Mouse (Mus musculus): ENCODE measurements around the gene Ttll7. TPM values are rescaled to one million over a fixed set of nuclear protein-coding genes. Genes with fewer than 3 reads are reported as not detected.

Ttll7 gene
- total and polyA plus RNA-seq, 3 experiments = not detected

GRCm38 (mm10) chr3:147016506-147016905, 164.3 kb downstream of the Ttll7 start:
- TF ChIP-seq USF2 (IDR thresholded peaks at IDR 0.05; ENCODE audit: borderline replicate concordance in 1 of 2, insufficient read depth in 1 of 2, low read depth in 1 of 2, low read length in 2 of 2) (no peak), ELF1 (IDR thresholded peaks at IDR 0.05; ENCODE audit: low read depth, low read length) (no peak)
- H3K9me3 ChIP-seq (replicated peaks; ENCODE audit: insufficient read depth, low read length) = no peaks in the 10 kb centered on the region
- H3K27ac ChIP-seq (ENCODE audit: control insufficient read depth, low read depth, low read length) = no peak overlapping the region
- H3K4me3 ChIP-seq (ENCODE audit: control insufficient read depth in 1 of 2, insufficient read depth in 1 of 2, low read depth in 2 of 2, low read length in 2 of 2) = no peak overlapping the region
- no peak for DNase-seq (ENCODE audit: low read depth, low spot score)
- H3K27me3 ChIP-seq (ENCODE audit: control insufficient read depth in 1 of 2, insufficient read depth in 2 of 2, low read length in 2 of 2) = no peaks in the 10 kb centered on the region
- H3K79me2 ChIP-seq (ENCODE audit: control insufficient read depth, insufficient read depth, low read length, poor library complexity) = no peaks in the 10 kb centered on the region
- no peaks in the 10 kb centered on the region for H3K36me3 ChIP-seq (ENCODE audit: control insufficient read depth in 1 of 2, insufficient read depth in 2 of 2, low read length in 2 of 2)
- H3K9ac ChIP-seq (ENCODE audit: control insufficient read depth, low read depth, low read length, poor library complexity, severe bottlenecking) = no peak overlapping the region
- H3K4me1 ChIP-seq (ENCODE audit: control insufficient read depth in 1 of 2, insufficient read depth in 2 of 2, low read length in 2 of 2) = no peaks in the 10 kb centered on the region

GRCm38 (mm10) chr3:147019506-147019905, 167.3 kb downstream of the Ttll7 start:
- Histone ChIP-seq H3K36me3 (ENCODE audit: control insufficient read depth in 1 of 2, insufficient read depth in 2 of 2, low read length in 2 of 2) (no peaks in the 10 kb centered on the region), H3K9ac (ENCODE audit: control insufficient read depth, low read depth, low read length, poor library complexity, severe bottlenecking) (no peak overlapping the region), H3K27me3 (ENCODE audit: control insufficient read depth in 1 of 2, insufficient read depth in 2 of 2, low read length in 2 of 2) (no peaks in the 10 kb centered on the region), H3K4me1 (ENCODE audit: control insufficient read depth in 1 of 2, insufficient read depth in 2 of 2, low read length in 2 of 2) (no peaks in the 10 kb centered on the region), H3K27ac (ENCODE audit: control insufficient read depth, low read depth, low read length) (no peak overlapping the region), H3K4me3 (ENCODE audit: control insufficient read depth in 1 of 2, insufficient read depth in 1 of 2, low read depth in 2 of 2, low read length in 2 of 2) (no peak overlapping the region), H3K79me2 (ENCODE audit: control insufficient read depth, insufficient read depth, low read length, poor library complexity) (no peaks in the 10 kb centered on the region), H3K9me3 (replicated peaks; ENCODE audit: insufficient read depth, low read length) (no peaks in the 10 kb centered on the region)
- no peak for DNase-seq (ENCODE audit: low read depth, low spot score)
- TF ChIP-seq E2F4 (IDR thresholded peaks at IDR 0.05; ENCODE audit: borderline replicate concordance, low read depth, low read length) (no peak), USF2 (IDR thresholded peaks at IDR 0.05; ENCODE audit: borderline replicate concordance in 1 of 2, insufficient read depth in 1 of 2, low read depth in 1 of 2, low read length in 2 of 2) (no peak), SMC3 (IDR thresholded peaks at IDR 0.05; ENCODE audit: low read depth, low read length) (no peak), RCOR1 (IDR thresholded peaks at IDR 0.05; ENCODE audit: low read depth, low read length) (no peak), EP300 (IDR thresholded peaks at IDR 0.05; ENCODE audit: low read depth in 1 of 2, low read length in 2 of 2) (no peak), POLR2AphosphoS5 (IDR thresholded peaks at IDR 0.05; ENCODE audit: borderline replicate concordance, low read depth, low read length) (no peak), MAFK (IDR thresholded peaks at IDR 0.05; ENCODE audit: borderline replicate concordance, low read depth, low read length) (no peak)

- H3K27me3 ChIP-seq (ENCODE audit: control insufficient read depth in 1 of 2, insufficient read depth in 2 of 2, low read length in 2 of 2) = no peaks in the 10 kb centered on the region
- H3K4me1 ChIP-seq (ENCODE audit: control insufficient read depth in 1 of 2, insufficient read depth in 2 of 2, low read length in 2 of 2) = no peaks in the 10 kb centered on the region
- no peak overlapping the region for H3K4me3 ChIP-seq (ENCODE audit: control insufficient read depth in 1 of 2, insufficient read depth in 1 of 2, low read depth in 2 of 2, low read length in 2 of 2)
- no peaks in the 10 kb centered on the region for H3K9me3 ChIP-seq (replicated peaks; ENCODE audit: insufficient read depth, low read length)
- H3K27ac ChIP-seq (ENCODE audit: control insufficient read depth, low read depth, low read length) = no peak overlapping the region
- H3K79me2 ChIP-seq (ENCODE audit: control insufficient read depth, insufficient read depth, low read length, poor library complexity) = no peaks in the 10 kb centered on the region
- TF ChIP-seq TAL1 (IDR thresholded peaks at IDR 0.05; ENCODE audit: low read length) (no peak), MEF2A (IDR thresholded peaks at IDR 0.05; ENCODE audit: extremely low read depth, insufficient replicate concordance, low read depth, low read length, poor library complexity, severe bottlenecking) (no peak), CHD1 (IDR thresholded peaks at IDR 0.05; ENCODE audit: low read depth, low read length) (no peak), TCF12 (IDR thresholded peaks at IDR 0.05; ENCODE audit: low read depth, low read length) (no peak), E2F4 (IDR thresholded peaks at IDR 0.05; ENCODE audit: borderline replicate concordance, low read depth, low read length) (no peak), EP300 (IDR thresholded peaks at IDR 0.05; ENCODE audit: low read depth in 1 of 2, low read length in 2 of 2) (no peak), USF2 (IDR thresholded peaks at IDR 0.05; ENCODE audit: borderline replicate concordance in 1 of 2, insufficient read depth in 1 of 2, low read depth in 1 of 2, low read length in 2 of 2) (no peak), ELF1 (IDR thresholded peaks at IDR 0.05; ENCODE audit: low read depth, low read length) (no peak), MYC (IDR thresholded peaks at IDR 0.05; ENCODE audit: low read depth, low read length) (no peak), SIN3A (IDR thresholded peaks at IDR 0.05; ENCODE audit: low read length) (no peak), POLR2AphosphoS5 (IDR thresholded peaks at IDR 0.05; ENCODE audit: borderline replicate concordance, low read depth, low read length) (no peak), MXI1 (IDR thresholded peaks at IDR 0.05; ENCODE audit: low read depth, low read length) (no peak), ETS1 (IDR thresholded peaks at IDR 0.05; ENCODE audit: low read depth, low read length) (no peak), ZNF384 (IDR thresholded peaks at IDR 0.05; ENCODE audit: low read depth, low read length) (no peak), CTCF (IDR thresholded peaks at IDR 0.05 in 2 of 3, conservative IDR thresholded peaks at IDR 0.05 in 1 of 3; ENCODE audit: control insufficient read depth in 1 of 3, insufficient read depth in 1 of 3, low read depth in 2 of 3, low read length in 3 of 3, poor library complexity in 1 of 3, severe bottlenecking in 1 of 3) (no peak), MAX (IDR thresholded peaks at IDR 0.05; ENCODE audit: low read length) (no peak), RCOR1 (IDR thresholded peaks at IDR 0.05; ENCODE audit: low read depth, low read length) (no peak), ZC3H11A (IDR thresholded peaks at IDR 0.05; ENCODE audit: low read depth, low read length) (no peak)
- H3K36me3 ChIP-seq (ENCODE audit: control insufficient read depth in 1 of 2, insufficient read depth in 2 of 2, low read length in 2 of 2) = no peaks in the 10 kb centered on the region
- no peak for DNase-seq (ENCODE audit: low read depth, low spot score)
- no peak overlapping the region for H3K9ac ChIP-seq (ENCODE audit: control insufficient read depth, low read depth, low read length, poor library complexity, severe bottlenecking)
Measured at GRCm38 (mm10) chr3:147026248-147026647, 174.1 kb downstream of the Ttll7 start.
